Mouse (Mus musculus) midbrain, embryonic 13.5 days (tissue): Measurements from ENCODE around the gene Car2. TPM values are rescaled to one million over a fixed set of nuclear protein-coding genes. Genes with fewer than 3 reads are reported as not detected.

ENCODE experiments used
- ATAC-seq: fragments of 200-750 bp; cut with Nextera tagmentation; 2 replicates; pipeline ENCODE4 v1.8.0; 2017; ENCODE audit warnings: mild to moderate bottlenecking, moderate TSS enrichment, moderate library complexity
- H3K27ac ChIP-seq: fragments of 300-500 bp; sonication (generic); 2 replicates; pipeline ENCODE4 v1.5.1; 2015; ENCODE audit warnings: inconsistent platforms, mild to moderate bottlenecking, moderate library complexity
- H3K27me3 ChIP-seq: fragments of 300-500 bp; sonication (generic); 2 replicates; pipeline ENCODE4 v1.6.1; 2015; ENCODE audit warnings: mild to moderate bottlenecking, inconsistent platforms
- H3K36me3 ChIP-seq: fragments of 300-500 bp; sonication (generic); 2 replicates; pipeline ENCODE4 v1.6.1; 2015; ENCODE audit warnings: mild to moderate bottlenecking, inconsistent platforms
- H3K4me1 ChIP-seq: fragments of 300-500 bp; sonication (generic); replicated peaks from 2 replicates; pipeline ENCODE4 v1.6.1; 2015; ENCODE audit warnings: inconsistent platforms
- H3K4me2 ChIP-seq: fragments of 300-500 bp; sonication (generic); replicated peaks from 2 replicates; pipeline ENCODE4 v1.6.1; 2015; ENCODE audit warnings: moderate library complexity, mild to moderate bottlenecking, inconsistent platforms
- H3K4me3 ChIP-seq: fragments of 300-500 bp; sonication (generic); replicated peaks from 2 replicates; pipeline ENCODE4 v1.5.1; 2015; ENCODE audit warnings: mild to moderate bottlenecking, inconsistent platforms
- H3K9ac ChIP-seq: fragments of 300-500 bp; sonication (generic); replicated peaks from 2 replicates; pipeline ENCODE4 v1.6.1; 2015; ENCODE audit warnings: mild to moderate bottlenecking, inconsistent platforms
- H3K9me3 ChIP-seq: fragments of 300-500 bp; sonication (generic); 2 replicates; pipeline ENCODE4 v1.6.1; 2016; ENCODE audit warnings: mild to moderate bottlenecking, inconsistent platforms
- WGBS: fragments of 180-500 bp; shearing (Covaris S2); methylation state at CpG from one replicate; pipeline ENCODE4 v1.1.7; 2015; 5-methylcytosine and 5-hydroxymethylcytosine counted together
- polyA plus RNA-seq: library from polyadenylated mRNA; unstranded; fragments of >200 nt; fragmentation: Nextera tagmentation; extraction: Ambion mirVana; gene quantifications from 2 replicates; pipeline ENCODE4 v1.2.1, GENCODE M21; 2015

Gene Car2
- polyA plus RNA-seq, 1 experiment from 2014 or later, result 22.0 TPM

- no peak overlapping the region; the same call in 1 of the 2 replicates for H3K27ac ChIP-seq
- no peak overlapping the region for H3K4me3 ChIP-seq
- H3K9me3 ChIP-seq, result no peaks in the 10 kb centered on the region
- H3K4me1 ChIP-seq, result 0 out of 2 replicates have a peak, but pooled peaks cover 3% of the 10 kb centered on the region
- H3K36me3 ChIP-seq, result no peaks in the 10 kb centered on the region
- ATAC-seq, result no peak
- H3K27me3 ChIP-seq, result no peaks in the 10 kb centered on the region
- WGBS, result 59% methylated on average over 6 of the region's 6 CpGs
- no peak overlapping the region for H3K4me2 ChIP-seq
- no peak overlapping the region for H3K9ac ChIP-seq
Observed at GRCm38 (mm10) chr3:14897770-14898169, 11.7 kb downstream of the Car2 start.

DNA sequence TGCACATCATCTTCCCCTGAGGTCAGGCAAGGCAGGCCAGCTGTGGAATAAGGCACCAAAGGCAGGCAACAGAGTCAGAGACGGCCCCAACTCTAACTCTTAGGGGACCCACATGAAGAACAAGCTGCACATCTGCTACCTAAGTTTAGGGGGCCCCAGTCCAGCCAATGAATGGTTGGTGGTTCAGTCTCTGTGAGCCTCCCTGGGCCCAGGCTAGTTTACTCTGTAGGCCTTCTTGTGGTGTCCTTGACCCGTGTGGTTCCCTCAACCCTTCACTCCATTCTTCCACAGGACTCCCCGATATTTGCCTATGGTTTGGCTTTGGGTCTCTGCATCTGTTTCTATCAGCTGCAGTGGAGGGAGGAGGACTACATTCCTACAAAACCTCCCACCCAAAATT is 17.3 kb downstream of the Car2 start:
- Histone ChIP-seq H3K27me3 (no peaks in the 10 kb centered on the region), H3K9ac (no peak overlapping the region), H3K4me1 (0 out of 2 replicates have a peak, but pooled peaks cover 3% of the 10 kb centered on the region), H3K9me3 (no peaks in the 10 kb centered on the region), H3K4me3 (no peak overlapping the region), H3K36me3 (no peaks in the 10 kb centered on the region), H3K4me2 (no peak overlapping the region), H3K27ac (no peak overlapping the region)
- 93% methylated on average over 3 of the region's 3 CpGs for WGBS
- ATAC-seq, result no peak

GRCm38 (mm10) chr3:14904165-14904564 is 18.1 kb downstream of the Car2 start:
- H3K9me3 ChIP-seq, result no peaks in the 10 kb centered on the region
- no peaks in the 10 kb centered on the region for H3K27me3 ChIP-seq
- 0 out of 2 replicates have a peak, but pooled peaks cover 3% of the 10 kb centered on the region for H3K4me1 ChIP-seq
- no peak for ATAC-seq
- no peak overlapping the region for H3K4me2 ChIP-seq
- no peaks in the 10 kb centered on the region for H3K36me3 ChIP-seq
- H3K27ac ChIP-seq, result no peak overlapping the region
- H3K9ac ChIP-seq, result no peak overlapping the region
- H3K4me3 ChIP-seq, result no peak overlapping the region
- 93% methylated on average over 3 of the region's 3 CpGs for WGBS

- H3K4me1 ChIP-seq, result no peaks in the 10 kb centered on the region
- H3K9ac ChIP-seq, result no peak overlapping the region
- no peak overlapping the region for H3K27ac ChIP-seq
- no peak overlapping the region for H3K4me2 ChIP-seq
- no peaks in the 10 kb centered on the region for H3K9me3 ChIP-seq
- 57% methylated on average over 1 of the region's 1 CpGs for WGBS
- no peak for ATAC-seq
- H3K4me3 ChIP-seq, result no peak overlapping the region
- no peaks in the 10 kb centered on the region for H3K27me3 ChIP-seq
- H3K36me3 ChIP-seq, result no peaks in the 10 kb centered on the region
Observed at GRCm38 (mm10) chr3:14907271-14907670, 21.2 kb downstream of the Car2 start.

DNA sequence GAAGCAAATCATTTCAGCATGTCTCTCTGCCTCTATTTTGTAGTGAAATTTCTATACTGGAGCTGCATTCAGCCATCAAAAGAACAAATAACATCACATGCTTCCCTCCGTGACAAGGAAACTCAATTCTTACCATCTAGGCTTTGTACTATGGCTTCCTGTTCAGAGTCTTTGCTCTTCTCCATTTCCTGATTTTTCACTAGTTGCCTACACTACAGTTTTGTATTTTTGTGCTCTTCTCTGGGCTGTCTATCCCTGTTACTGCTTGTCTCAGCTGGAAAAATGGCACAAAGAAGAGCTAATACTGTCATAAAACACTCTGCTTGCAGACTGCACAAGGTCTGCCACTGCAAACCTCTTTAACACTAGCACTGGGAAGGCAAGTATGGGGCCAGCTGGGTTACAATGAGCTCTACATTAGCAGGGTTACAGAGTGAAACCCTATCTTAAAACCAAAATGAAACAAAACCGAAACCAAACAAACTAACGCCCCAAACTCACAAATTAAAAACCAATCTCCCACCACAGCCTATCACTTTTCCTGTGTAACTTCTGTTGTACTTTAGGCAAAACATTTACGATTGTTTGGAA is 26.0 kb downstream of the Car2 start:
- Histone ChIP-seq H3K4me2 (no peak overlapping the region), H3K4me1 (no peaks in the 10 kb centered on the region), H3K4me3 (no peak overlapping the region), H3K27me3 (no peaks in the 10 kb centered on the region), H3K36me3 (no peaks in the 10 kb centered on the region), H3K9ac (no peak overlapping the region), H3K27ac (no peak overlapping the region), H3K9me3 (no peaks in the 10 kb centered on the region)
- 90% methylated on average over 4 of the region's 4 CpGs for WGBS
- no peak for ATAC-seq

GRCm38 (mm10) chr3:14913774-14914173 is 27.7 kb downstream of the Car2 start:
- H3K36me3 ChIP-seq, result no peaks in the 10 kb centered on the region
- H3K4me3 ChIP-seq, result no peak overlapping the region
- no peaks in the 10 kb centered on the region for H3K4me1 ChIP-seq
- no peak overlapping the region for H3K27ac ChIP-seq
- no peak overlapping the region for H3K4me2 ChIP-seq
- 91% methylated on average over 4 of the region's 4 CpGs for WGBS
- H3K9ac ChIP-seq, result no peak overlapping the region
- H3K27me3 ChIP-seq, result no peaks in the 10 kb centered on the region
- H3K9me3 ChIP-seq, result no peaks in the 10 kb centered on the region
- ATAC-seq, result no peak

DNA sequence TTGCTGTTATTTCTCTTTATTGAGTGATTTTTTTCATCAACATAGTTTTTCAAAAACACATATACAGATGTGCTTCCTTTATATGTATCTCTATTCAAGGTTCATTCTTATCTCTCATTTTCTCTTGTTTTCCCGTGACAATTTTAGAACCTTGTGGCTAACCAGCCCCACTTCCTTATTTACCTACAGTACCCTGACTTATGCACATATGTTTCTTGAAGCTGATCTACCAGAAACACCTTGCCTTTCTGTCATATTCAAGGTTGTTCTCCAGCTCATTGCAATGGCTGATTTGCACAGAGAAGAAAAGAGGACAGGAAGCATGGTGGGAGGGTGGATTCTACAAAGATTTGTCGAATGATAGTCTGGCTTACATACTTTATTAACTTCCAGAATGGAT is 29.3 kb downstream of the Car2 start:
- no peaks in the 10 kb centered on the region for H3K9me3 ChIP-seq
- H3K27ac ChIP-seq, result no peak overlapping the region
- H3K36me3 ChIP-seq, result no peaks in the 10 kb centered on the region
- no peaks in the 10 kb centered on the region for H3K4me1 ChIP-seq
- no peak overlapping the region for H3K4me3 ChIP-seq
- H3K9ac ChIP-seq, result no peak overlapping the region
- WGBS, result 91% methylated on average over 2 of the region's 2 CpGs
- ATAC-seq, result no peak
- H3K4me2 ChIP-seq, result no peak overlapping the region
- no peaks in the 10 kb centered on the region for H3K27me3 ChIP-seq

DNA sequence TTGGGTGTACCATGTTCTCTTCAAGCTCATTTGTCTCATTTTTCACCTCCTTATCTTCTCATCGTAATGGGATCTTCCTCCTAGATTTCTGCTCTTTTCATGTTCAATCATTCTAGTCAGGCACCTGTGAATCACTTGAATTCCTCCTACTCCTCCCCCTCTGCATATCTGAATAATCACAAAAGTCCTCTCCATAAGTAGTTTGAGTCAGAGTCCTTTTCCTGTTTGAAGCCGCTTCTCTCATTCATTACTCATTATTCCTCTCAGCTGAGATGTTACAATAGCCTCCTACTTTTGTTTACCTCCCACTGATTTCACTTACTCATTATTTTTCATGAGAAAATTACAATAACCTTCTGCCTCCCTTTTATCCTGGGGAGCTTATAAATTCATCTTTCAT is 31.2 kb downstream of the Car2 start:
- ATAC-seq, result no peak
- Histone ChIP-seq H3K9me3 (no peaks in the 10 kb centered on the region), H3K4me1 (no peaks in the 10 kb centered on the region), H3K4me2 (no peak overlapping the region), H3K27ac (no peak overlapping the region), H3K36me3 (no peaks in the 10 kb centered on the region), H3K9ac (no peak overlapping the region), H3K4me3 (no peak overlapping the region), H3K27me3 (no peaks in the 10 kb centered on the region)
- WGBS, result 43% methylated on average over 2 of the region's 2 CpGs

DNA sequence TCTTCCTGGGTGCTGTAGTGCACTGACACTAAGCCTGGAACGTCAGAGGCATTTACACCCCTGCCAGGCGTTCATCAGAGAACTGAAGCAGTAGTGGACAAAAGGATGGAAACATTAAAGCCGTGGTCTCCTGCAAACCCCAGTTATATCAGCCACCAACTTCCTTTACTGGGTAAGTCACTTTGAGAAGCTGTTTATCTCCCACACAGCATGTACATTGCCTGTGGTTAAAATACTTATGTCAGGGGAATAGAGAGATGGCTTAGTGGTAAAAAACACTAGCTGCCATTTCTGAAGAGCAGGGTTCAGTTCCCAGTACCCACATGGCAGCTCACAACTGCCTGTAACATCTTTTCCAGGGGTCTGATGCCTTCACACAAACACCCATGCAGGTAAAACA is 58.6 kb downstream of the Car2 start:
- Histone ChIP-seq H3K36me3 (no peaks in the 10 kb centered on the region), H3K9ac (no peak overlapping the region), H3K4me2 (no peak overlapping the region), H3K27me3 (no peaks in the 10 kb centered on the region), H3K9me3 (no peaks in the 10 kb centered on the region), H3K4me1 (no peaks in the 10 kb centered on the region), H3K27ac (no peak overlapping the region), H3K4me3 (no peak overlapping the region)
- WGBS, result 74% methylated on average over 3 of the region's 3 CpGs
- no peak for ATAC-seq

DNA sequence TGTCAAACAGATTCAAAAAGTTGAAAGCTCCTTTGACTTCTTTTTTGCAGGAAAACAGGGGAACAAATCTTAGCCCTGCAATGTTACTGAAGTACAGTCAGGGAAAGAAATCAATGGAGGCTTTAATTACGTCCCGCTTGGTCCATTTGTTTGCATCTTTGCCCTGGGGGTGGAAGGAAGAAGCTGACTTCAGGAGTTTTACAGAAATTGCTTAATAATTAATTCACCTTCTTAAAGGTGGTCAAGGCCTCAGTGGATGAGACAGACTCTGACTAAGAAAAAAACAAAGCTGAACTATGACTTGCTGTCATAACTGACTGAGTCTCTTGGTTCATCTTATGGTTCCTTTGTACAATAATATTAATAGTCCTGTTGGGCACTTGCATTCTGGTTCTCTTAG is 59.6 kb downstream of the Car2 start:
- H3K36me3 ChIP-seq, result no peaks in the 10 kb centered on the region
- WGBS, result 90% methylated on average over 2 of the region's 2 CpGs
- H3K27ac ChIP-seq, result no peak overlapping the region
- H3K4me2 ChIP-seq, result no peak overlapping the region
- no peak for ATAC-seq
- no peaks in the 10 kb centered on the region for H3K4me1 ChIP-seq
- H3K27me3 ChIP-seq, result no peaks in the 10 kb centered on the region
- H3K4me3 ChIP-seq, result no peak overlapping the region
- H3K9ac ChIP-seq, result no peak overlapping the region
- H3K9me3 ChIP-seq, result no peaks in the 10 kb centered on the region

DNA sequence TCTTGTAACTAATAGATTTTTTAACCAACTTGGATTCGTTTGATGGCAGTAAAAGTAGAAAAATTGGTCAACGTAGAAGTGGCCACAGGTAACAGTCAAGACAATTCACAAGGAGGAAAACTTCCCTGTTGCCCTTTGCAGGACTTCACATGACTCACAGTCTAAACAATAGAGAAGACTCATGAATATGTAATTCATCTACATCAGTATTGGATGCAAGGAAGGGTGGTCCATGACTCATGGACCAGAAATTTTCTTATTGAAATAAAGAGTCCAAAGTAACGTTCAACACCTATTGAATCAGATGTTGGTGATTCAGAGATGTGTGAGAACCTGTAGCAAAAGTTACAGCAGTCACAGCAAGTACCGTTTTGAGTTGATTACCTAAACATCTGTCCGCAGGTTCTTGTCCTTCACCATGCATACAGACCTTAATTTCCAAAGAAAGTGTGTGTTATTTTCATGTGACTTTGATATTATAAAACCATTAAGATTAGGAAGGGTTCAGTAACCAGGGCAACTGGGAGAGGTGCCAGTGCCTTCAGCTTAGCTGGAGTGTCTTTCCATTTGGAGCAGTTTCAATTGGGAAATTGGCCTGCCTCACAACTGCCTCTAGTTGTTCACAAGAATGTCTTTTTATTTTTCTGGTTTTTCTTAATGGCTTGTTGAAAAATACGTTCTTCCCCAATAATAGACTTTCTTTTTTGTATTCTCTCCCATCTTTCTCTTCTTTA is 62.2 kb downstream of the Car2 start:
- H3K27ac ChIP-seq, result no peak overlapping the region
- 81% methylated on average over 6 of the region's 6 CpGs for WGBS
- no peak overlapping the region for H3K9ac ChIP-seq
- no peaks in the 10 kb centered on the region for H3K4me1 ChIP-seq
- no peak overlapping the region for H3K4me3 ChIP-seq
- ATAC-seq, result no peak
- no peaks in the 10 kb centered on the region for H3K36me3 ChIP-seq
- H3K27me3 ChIP-seq, result no peaks in the 10 kb centered on the region
- H3K4me2 ChIP-seq, result no peak overlapping the region
- no peaks in the 10 kb centered on the region for H3K9me3 ChIP-seq

DNA sequence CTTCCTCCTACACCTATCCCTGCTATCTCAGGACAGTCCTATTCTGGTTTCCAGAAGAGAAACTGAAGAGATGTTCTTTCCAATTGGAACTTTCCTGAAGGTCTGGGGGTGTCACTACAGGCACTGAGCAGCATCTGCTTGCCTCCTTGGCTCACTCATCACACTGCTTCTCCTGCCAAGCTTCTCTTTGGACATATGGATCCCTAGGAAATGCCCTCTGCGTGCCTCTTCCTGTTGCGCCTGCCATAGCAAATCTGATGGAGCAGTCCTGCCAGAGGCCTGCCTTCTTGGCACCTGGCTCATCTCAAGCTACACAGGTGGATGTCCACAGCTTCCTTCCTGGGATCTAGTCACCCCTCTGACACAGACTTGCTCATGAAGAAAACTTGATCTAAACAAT is 64.0 kb downstream of the Car2 start:
- H3K9me3 ChIP-seq, result no peaks in the 10 kb centered on the region
- no peak overlapping the region for H3K4me2 ChIP-seq
- H3K4me1 ChIP-seq, result no peaks in the 10 kb centered on the region
- no peak overlapping the region for H3K27ac ChIP-seq
- H3K4me3 ChIP-seq, result no peak overlapping the region
- H3K27me3 ChIP-seq, result no peaks in the 10 kb centered on the region
- no peak overlapping the region for H3K9ac ChIP-seq
- no peaks in the 10 kb centered on the region for H3K36me3 ChIP-seq
- WGBS, result 96% methylated on average over 2 of the region's 2 CpGs
- no peak for ATAC-seq
